Mouse (Mus musculus): ENCODE measurements around the gene Fastkd5.

Fastkd5 gene

DNA sequence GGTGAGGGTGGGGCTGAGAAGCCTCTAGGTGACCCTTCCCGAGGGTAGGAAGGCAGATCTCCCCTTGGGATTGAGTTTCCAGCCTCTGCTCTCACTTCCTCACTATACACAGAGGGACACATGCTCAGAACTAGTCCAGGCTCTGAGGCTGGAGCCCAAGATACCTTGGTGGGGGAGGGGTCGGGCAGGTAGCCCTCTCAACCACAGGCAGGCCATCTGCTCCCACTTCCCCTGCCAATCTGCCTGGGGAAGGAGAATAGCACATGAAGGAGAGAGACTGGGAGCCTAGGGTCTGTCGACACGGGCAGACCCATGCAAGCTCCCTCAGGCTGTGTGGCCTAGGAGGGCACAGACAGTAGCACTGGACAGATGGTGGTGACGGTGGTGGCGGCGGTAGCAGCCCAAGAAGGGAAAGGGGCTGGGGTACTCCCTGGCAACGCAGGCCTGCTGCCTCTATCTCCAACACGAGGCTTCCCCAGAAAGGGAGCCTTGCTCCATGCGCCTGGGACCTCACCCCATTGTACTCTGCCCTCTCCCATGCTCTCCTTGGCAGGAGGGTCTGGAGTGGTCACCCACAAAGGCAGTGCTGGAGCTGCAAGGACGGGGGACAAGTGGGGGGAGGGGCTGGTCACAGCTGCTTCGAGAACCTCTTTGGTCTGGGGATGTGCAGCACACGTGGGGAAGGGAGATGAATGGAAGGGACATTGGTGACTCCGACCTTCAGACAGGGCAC, 4.3 kb upstream of the Fastkd5 start:
- no peak for DNase-seq (ENCODE audit: extremely low read depth, low read depth, low spot score)

DNA sequence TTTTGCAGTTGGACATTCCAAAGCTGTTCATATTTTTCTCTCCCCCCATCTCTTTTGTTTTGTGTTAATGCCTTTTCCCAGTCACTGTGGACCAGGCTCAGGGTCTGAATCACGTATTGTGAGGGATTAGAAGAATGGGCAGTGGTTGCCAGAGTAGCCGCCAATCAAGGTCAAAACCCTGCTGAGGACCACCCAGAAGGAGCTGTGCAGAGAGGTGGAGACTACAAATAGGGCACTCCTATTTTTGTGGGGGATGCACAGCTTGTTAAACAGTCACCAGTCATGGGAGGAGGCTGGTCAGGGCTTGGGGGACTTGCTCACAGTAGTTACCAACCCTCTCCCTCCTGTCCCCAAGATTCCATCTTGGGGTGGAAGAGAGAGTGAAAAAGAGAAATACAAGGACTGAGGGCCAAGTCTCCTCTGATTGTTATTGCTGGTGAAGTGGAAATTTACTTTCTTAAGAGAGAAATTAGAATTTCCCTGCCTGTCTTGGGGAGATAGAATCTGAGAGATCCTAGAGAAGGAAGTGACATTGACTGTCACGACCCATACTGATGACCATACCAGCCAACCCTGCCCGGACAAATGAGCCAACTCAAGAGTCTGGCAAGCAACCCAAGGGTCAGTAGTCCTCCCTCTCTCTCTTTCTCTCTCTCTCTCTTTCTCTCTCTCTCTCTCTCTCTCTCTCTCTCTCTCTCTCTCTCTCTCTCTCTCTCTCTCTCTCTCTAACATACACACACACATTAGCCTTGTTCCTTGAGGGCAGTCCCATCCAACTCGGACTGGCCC, 3.3 kb upstream of the Fastkd5 start:
- DNase-seq (ENCODE audit: extremely low read depth, low read depth, low spot score): no peak

DNA sequence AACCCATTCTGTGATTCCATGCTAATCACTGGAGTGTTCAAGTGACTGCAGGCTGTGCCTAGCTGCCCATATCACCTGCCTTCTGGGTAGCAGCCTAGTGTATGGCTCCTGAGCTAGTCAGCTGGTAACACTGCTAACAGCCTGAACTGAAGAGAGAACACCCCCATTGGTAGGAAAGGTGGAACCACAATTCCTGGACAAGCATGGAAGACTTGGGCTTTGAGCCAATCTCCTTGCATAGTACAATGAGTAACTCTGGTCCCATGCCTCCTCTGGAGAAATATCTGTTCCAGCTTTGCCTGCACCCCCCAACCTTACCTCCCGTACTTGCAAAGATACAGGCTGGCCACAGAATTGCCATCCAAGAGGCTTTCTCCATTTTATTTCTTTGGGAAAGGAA, 2.6 kb upstream of the Fastkd5 start:
- DNase-seq (ENCODE audit: extremely low read depth, low read depth, low spot score): no peak

DNA sequence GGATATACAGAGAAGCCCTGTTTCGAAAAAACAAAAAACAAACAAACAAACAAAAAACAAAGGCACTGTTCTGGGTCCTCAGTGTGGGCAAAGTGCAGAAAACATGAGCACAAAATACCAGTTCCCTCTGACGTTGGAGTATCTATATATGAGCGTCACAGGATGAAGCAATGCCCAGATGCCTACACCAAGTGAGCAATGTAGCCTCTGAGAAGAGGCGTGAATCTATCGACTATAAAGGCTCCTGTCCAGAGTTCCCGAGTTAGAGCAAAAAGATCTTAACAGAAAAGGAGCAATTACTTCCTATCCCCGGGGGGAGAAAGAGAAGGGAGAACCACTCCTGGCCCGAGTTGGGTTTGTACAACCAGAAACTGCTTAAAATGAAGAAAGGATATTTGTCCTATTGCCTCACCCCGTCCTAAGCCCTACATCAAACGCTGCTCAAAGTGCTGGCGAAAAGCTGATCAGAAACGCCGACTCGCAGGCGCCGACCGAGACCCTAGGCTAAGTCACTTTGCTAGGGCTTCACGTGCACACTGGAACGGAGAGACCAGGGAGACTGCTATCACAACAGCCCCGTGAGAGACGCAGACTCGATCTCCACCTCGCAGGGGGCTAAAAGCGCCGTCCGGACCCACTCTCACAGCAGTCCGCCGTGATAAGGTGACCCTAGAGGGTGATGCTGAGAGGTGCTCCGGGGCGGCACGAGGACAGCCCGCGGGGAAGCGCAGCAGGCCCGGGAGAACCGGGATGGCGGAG, 568 bp downstream of the Fastkd5 start:
- DNase-seq (ENCODE audit: extremely low read depth, low read depth, low spot score): no peak

DNA sequence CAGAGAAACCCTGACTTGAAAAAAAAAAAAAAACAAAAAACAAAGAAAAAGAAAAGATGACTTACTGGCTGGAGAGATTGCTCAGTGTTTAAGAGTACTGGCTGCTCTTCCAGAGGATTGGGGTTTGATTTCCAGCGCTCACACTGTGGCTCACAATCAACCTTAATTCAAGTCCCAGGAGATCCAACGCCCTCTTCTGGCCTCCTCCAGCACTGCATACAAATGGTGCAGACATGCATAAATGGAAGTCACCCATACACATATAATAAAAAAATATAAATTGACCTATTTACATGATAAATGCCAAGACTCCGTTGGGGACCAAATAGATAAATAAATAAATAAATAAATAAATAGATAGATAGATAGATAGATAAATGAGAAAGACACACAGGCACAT, 1.4 kb downstream of the Fastkd5 start:
- no peak for DNase-seq (ENCODE audit: extremely low read depth, low read depth, low spot score)

DNA sequence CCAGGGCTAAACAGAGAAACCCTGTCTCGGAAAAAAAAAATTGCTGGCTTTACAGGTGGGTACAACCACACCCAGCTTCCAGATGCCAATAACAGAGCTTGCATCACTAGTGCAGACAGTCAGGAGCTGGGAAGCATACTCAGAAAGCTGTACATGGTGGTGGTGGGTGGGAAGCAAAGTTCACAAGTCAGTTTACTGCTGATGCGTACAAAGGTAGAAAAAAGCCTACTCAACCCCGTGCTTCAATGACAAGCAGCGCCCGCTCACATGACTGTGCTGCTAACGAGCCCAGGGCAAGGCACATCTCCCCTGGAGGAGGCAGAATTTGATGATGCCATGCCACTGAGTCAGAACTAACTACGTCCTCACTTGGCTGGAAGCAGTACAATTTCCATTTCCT, 10.9 kb downstream of the Fastkd5 start:
- DNase-seq (ENCODE audit: extremely low read depth, low read depth, low spot score): no peak

- DNase-seq (ENCODE audit: extremely low read depth, low read depth, low spot score): no peak
Measured at GRCm38 (mm10) chr2:130613091-130613490, 16.7 kb downstream of the Fastkd5 start.

DNA sequence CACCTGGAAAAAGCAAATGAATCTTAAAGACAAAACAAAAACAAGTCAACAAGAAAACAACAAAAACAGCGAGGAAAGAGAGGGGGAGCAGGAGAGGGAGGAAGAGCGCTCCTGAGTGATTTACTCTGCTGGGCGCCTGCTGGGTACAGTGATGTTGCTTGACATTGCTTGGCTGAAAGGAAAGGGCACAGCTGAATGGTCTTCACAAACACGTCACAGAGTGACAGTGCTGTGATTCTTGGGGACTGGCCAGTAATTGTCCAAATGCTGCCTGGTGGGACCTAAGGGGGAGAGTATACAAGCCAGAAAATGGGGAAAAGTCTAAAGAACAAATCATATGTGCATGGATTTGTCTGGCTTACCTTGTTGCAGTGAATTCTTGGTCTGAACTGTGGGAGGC, 27.6 kb downstream of the Fastkd5 start:
- DNase-seq (ENCODE audit: extremely low read depth, low read depth, low spot score): no peak

- DNase-seq (ENCODE audit: extremely low read depth, low read depth, low spot score): no peak
Measured at GRCm38 (mm10) chr2:130598399-130598798, 31.4 kb downstream of the Fastkd5 start.

DNA sequence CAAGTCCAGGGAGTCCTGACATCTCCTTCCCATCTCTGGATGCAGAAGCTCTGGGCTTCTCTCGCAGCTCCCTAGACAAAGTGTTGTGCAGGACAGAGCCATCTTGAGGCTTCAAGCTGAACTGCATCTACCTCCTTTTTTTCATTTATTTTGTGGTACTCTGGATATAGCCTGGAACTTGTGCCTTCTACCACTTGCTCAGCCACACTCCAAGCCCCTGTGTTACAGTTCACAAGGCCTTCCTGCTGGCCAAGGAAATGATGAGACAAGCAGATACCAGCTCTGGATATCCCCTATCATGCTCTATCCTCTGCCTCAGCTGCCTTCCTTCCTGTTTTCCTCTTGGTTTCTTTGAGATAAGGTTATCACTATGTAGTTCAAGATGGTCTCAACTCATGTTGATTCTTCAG, 32.2 kb downstream of the Fastkd5 start:
- no peak for DNase-seq (ENCODE audit: extremely low read depth, low read depth, low spot score)

DNA sequence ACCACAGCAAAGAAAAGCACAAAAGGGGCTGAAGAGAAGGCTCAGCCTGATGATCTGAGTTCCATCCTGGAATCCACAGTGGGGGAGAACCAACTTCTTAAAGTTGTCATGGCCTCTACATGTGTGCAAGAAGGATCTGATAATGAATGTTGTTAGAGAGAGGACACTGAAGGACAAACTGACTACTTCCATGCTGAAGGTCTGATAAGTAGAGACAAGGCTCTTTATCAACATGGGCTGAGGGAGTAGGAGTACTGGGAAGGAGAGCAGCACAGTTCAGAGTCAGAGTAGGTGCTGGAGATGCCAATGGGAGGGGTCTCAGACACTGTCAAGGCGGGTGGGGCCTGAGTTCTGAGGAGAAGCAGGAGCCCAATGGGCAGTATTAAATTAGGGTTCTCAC, 34.2 kb downstream of the Fastkd5 start:
- DNase-seq (ENCODE audit: extremely low read depth, low read depth, low spot score): no peak

- DNase-seq (ENCODE audit: extremely low read depth, low read depth, low spot score): no peak
Measured at GRCm38 (mm10) chr2:130591016-130591415, 38.8 kb downstream of the Fastkd5 start.

DNA sequence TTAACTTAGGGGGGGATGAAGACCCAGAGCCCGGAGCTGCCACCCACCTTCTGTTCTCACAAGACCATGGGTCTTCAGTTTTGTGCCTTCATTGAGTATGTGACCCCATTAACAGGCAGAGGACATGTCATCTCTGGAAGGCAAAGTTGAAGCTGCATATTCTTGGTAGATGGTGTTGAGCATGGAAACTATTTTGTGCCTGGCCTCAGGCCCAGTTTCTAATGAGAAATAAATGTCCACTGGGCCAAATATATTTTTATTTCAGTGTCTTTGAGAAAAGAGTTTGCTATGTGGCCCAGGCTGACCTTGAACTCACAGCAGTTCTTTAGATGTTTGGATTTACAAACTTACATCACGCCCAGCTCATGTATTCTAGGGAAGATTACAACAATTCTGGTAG, 40.1 kb downstream of the Fastkd5 start:
- DNase-seq (ENCODE audit: extremely low read depth, low read depth, low spot score): no peak

DNA sequence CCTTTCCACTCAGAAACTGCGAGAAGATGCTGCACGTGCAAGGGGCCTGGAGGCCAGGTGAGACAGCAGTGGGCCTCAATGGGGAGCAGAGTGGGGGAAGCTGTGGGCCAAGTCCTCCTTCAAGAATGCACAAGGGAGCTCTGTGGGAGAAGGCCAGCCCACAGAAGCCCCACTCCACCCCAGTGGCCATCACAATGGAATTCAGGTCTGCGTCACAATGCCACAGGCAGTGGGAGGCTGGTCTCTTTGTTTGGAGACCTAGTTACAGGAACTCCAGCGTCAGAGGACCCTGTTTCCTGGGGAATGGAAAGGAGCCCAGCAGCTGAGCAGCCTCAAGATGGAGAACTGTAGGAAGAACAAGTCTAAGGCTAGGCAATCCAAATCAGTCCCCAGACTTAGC, 40.7 kb downstream of the Fastkd5 start:
- DNase-seq (ENCODE audit: extremely low read depth, low read depth, low spot score): no peak

- DNase-seq (ENCODE audit: extremely low read depth, low read depth, low spot score): no peak
Measured at GRCm38 (mm10) chr2:130588373-130588772, 41.5 kb downstream of the Fastkd5 start.

- DNase-seq (ENCODE audit: extremely low read depth, low read depth, low spot score): no peak
Measured at GRCm38 (mm10) chr2:130586016-130586415, 43.8 kb downstream of the Fastkd5 start.

DNA sequence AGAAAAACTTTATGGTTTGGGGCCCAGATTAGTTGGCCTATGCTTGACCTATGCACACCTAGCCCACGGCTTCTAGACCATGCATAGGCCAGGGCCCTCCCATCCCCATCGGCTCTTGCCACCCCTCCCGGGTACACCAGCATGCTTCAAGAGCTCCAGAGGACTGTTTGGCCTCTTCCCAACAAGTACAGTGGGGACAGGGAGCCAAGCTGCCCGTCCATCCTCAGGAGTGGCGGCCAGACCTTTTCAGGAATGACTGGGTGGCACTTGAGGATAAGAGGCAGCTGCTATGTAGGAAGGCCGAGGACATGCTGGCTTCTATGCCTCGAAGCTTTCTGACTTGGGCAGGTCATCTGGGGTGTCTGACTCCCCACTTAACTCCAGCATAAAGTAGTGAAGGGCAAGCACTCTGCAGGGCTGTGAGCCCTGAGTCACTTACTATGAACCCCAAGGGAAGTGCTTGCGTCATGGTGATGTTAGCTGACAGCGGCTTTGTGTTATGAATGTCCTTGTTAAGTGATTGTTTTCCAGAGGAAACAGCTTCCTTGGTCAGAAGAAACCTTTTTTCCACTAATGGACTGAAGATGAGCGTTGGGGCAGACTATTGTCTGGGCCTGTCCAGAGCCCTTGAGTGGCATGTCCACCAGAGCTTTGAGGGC, 45.8 kb downstream of the Fastkd5 start:
- DNase-seq (ENCODE audit: extremely low read depth, low read depth, low spot score): no peak

- no peak for DNase-seq (ENCODE audit: extremely low read depth, low read depth, low spot score)
Measured at GRCm38 (mm10) chr2:130582552-130582951, 47.3 kb downstream of the Fastkd5 start, which contains the start of gene Avp. Avp (minus strand) TSS chr2:130582554.

GRCm38 (mm10) chr2:130581201-130581600, 48.6 kb downstream of the Fastkd5 start:
- DNase-seq (ENCODE audit: extremely low read depth, low read depth, low spot score): no peak

DNA sequence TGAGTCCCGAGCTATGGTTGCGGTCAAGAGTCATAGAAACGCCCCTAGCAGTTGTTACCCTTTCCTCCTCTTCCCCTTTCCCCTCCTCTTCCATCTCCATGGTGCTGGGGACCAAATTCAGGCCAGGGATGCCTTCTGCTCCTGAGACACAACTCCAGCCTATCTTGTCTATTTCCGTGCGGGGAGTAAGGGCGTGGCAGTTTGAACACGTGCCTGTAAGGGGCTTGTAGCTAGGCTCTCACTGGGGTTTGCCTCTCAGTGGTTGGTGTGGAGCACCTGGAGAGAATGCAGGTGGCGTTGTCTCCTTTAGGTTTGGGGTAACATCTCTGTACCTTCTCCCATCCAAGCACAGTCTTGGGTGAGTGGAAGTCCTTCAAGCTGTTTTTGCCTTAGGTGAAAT, 50.0 kb downstream of the Fastkd5 start:
- no peak for DNase-seq (ENCODE audit: extremely low read depth, low read depth, low spot score)

DNA sequence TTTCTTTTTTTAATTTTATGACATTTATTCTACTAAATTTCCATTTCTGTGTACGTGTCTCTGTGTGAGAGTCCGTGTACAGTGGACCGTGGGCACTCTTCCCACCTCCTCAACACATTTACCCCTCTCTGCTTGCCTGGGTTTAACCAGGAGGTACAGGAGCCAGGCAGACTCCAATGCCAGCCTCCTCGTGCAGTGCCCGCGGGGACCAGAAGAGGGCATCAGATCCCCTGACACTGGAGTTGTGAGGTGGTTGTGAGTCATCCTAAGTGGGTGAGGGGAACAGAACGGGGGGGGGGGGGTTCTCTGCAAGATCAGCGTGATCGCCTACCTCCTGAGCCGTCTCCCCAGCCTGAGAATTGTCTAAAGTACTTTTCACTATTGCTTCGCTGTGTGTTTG, 51.7 kb downstream of the Fastkd5 start:
- no peak for DNase-seq (ENCODE audit: extremely low read depth, low read depth, low spot score)

All from fat pad, adult 2 months (tissue).